Mouse (Mus musculus) left cerebral cortex, postnatal 10 days (tissue): ENCODE results near the gene Olfr574. TPM values are rescaled to one million over a fixed set of nuclear protein-coding genes. Genes with fewer than 3 reads are reported as not detected.
A peak's percentile ranks its signal among the peaks of the same experiment; 100 is the strongest.

Experiments used
- DNase-seq, 2 experiments: peaks; one replicate each; pipeline ENCODE4 v3.0.0; 2021 to 2022; ENCODE audit warnings: low spot score in 2 of 2, mixed read lengths in 1 of 2; ENCODE audit errors: extremely low spot score in 1 of 2
- intact Hi-C: fragments of 180-260 bp; cut with DNase I; formaldehyde crosslinking; loops from one replicate; pipeline ENCODE4 v1.15.1; 2025
- total RNA-seq, 2 experiments: library from RNA; stranded (reverse); gene quantifications; 2 replicates each; pipeline ENCODE4 v1.2.3; 2021

Gene Olfr574
- total RNA-seq = not detected

GRCm38 (mm10) chr7:102948167-102948566 is at the start of gene Olfr574:
Olfr574 (plus strand) TSS chr7:102948467.
- DNase-seq = no peak
- intact Hi-C loops = no loop called here

GRCm38 (mm10) chr7:102915261-102915660 is 33.0 kb upstream of the Olfr574 start:
- intact Hi-C loops = loop anchor here (5.0 to 10.0 kb wide), 2 partner anchors 220 to 403 kb away; partner anchors contain the start of gene Olfr557

GRCm38 (mm10) chr7:102916405-102916804 is 31.9 kb upstream of the Olfr574 start:
- intact Hi-C loops = loop anchor here (5.0 to 10.0 kb wide), 2 partner anchors 222 to 404 kb away; partner anchors contain the start of gene Olfr557

More at GRCm38 (mm10) chr7:102915261-102915660, 33.0 kb upstream of the Olfr574 start:
- DNase-seq = no peak

GRCm38 (mm10) chr7:102917032-102917875 is 31.0 kb upstream of the Olfr574 start, which contains the start of gene Olfr571:
Olfr571 (minus strand) TSS chr7:102917536.
- DNase-seq = no peak
- intact Hi-C loops = loop anchor here (5.0 to 10.0 kb wide), 2 partner anchors 222 to 405 kb away; partner anchors contain the start of gene Olfr557

More at GRCm38 (mm10) chr7:102916405-102916804, 31.9 kb upstream of the Olfr574 start:
- no peak for DNase-seq

GRCm38 (mm10) chr7:102919632-102920031 is 28.6 kb upstream of the Olfr574 start:
- intact Hi-C loops = loop anchor here (2.0 to 10.0 kb wide), 3 partner anchors 225 to 407 kb away; partner anchors contain the start of genes Olfr556 and Olfr557
- DNase-seq = peak in 1 of 2 experiments; percentile 4

- intact Hi-C loops = no loop called here
- DNase-seq = no peak
These were observed 24.2 kb upstream of the Olfr574 start, which contains the start of gene Olfr572 for GRCm38 (mm10) chr7:102924109-102924508. Olfr572 (plus strand) TSS chr7:102924409.

GRCm38 (mm10) chr7:102927105-102927504 is 21.2 kb upstream of the Olfr574 start:
- intact Hi-C loops = no loop called here
- DNase-seq = no peak

- intact Hi-C loops = no loop called here
- no peak for DNase-seq
These were observed 5.8 kb upstream of the Olfr574 start, which contains the start of gene Olfr573-ps1 for GRCm38 (mm10) chr7:102942475-102942874. Olfr573-ps1 (minus strand) TSS chr7:102942575.

- intact Hi-C loops = no loop called here
- DNase-seq = no peak
These were observed 4.8 kb upstream of the Olfr574 start for GRCm38 (mm10) chr7:102943417-102943816.

GRCm38 (mm10) chr7:102950732-102951131 is 2.5 kb downstream of the Olfr574 start:
- DNase-seq = no peak
- intact Hi-C loops = loop anchor here (10.0 kb wide), 1 partner anchor 914 kb away; no protein-coding TSS in a partner anchor

GRCm38 (mm10) chr7:102958137-102958536 is 9.9 kb downstream of the Olfr574 start:
- DNase-seq = no peak
- intact Hi-C loops = loop anchor here (10.0 kb wide), 1 partner anchor 907 kb away; no protein-coding TSS in a partner anchor

GRCm38 (mm10) chr7:102958593-102958992 is 10.3 kb downstream of the Olfr574 start, which contains the start of gene Olfr575:
Olfr575 (minus strand) TSS chr7:102958775.
- intact Hi-C loops = loop anchor here (10.0 kb wide), 1 partner anchor 906 kb away; no protein-coding TSS in a partner anchor
- no peak for DNase-seq

- no peak for DNase-seq
- intact Hi-C loops = no loop called here
These were observed 14.1 kb downstream of the Olfr574 start, which contains the start of gene Olfr576 for GRCm38 (mm10) chr7:102962360-102962759. Olfr576 (plus strand) TSS chr7:102962660.

GRCm38 (mm10) chr7:102974399-102974798 is 26.1 kb downstream of the Olfr574 start:
- DNase-seq = no peak
- intact Hi-C loops = no loop called here

GRCm38 (mm10) chr7:102975843-102976242 is 27.6 kb downstream of the Olfr574 start, which contains the start of gene Olfr577:
Olfr577 (minus strand) TSS chr7:102975943.
- intact Hi-C loops = no loop called here
- DNase-seq = no peak

GRCm38 (mm10) chr7:102989224-102989623 is 41.0 kb downstream of the Olfr574 start, which contains the start of gene Olfr578:
Olfr578 (minus strand) TSS chr7:102989324.
- DNase-seq = no peak
- intact Hi-C loops = no loop called here
